Mouse (Mus musculus) B cell, adult (primary cell): Measurements from ENCODE around the gene Gm14137. TPM values are rescaled to one million over a fixed set of nuclear protein-coding genes. Genes with fewer than 3 reads are reported as not detected.

Experiments
- total RNA-seq: library from RNA; stranded (reverse); gene quantifications from 4 replicates; pipeline ENCODE4 v1.2.4, GENCODE M21; 2023; ENCODE audit not compliant: inconsistent age

Gm14137 gene
- total RNA-seq, result 10.0 to 12.9 TPM (median 10.9 TPM) in 4 replicates

DNA sequence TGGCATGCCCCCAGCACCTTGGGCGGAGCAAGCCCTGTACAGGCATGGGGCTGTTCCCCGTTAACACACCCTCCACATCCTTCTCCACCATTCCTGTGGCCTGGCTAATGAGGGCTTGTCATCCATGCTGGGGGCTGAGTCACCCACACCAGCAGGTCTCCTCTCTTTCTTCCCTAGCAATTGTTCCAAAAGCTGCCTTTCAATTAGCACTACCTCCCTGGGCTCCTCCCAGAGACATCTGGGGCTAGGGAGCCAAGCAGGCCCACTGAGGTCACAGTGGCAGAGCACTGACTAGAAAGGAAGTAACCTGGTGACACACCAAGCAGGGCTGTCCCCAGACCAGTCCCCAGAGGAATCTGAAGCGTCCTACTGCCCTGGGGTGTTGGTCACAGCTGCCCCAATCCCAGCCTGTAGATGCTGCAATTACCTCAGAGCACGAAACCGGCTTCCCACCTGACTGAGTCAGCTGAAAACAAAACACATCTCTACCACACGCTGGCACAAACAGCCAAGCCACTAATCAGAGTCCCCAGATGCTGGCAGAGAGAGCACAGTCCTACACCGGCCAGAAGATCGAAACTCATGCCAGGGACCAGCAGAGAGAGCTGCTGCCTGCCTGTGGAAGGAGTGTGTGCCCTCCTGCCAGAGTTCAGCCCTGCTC is at the start of gene Gm14137:
Gm14137 (plus strand) TSS at position 519 of the 661 bp plus-strand sequence.

DNA sequence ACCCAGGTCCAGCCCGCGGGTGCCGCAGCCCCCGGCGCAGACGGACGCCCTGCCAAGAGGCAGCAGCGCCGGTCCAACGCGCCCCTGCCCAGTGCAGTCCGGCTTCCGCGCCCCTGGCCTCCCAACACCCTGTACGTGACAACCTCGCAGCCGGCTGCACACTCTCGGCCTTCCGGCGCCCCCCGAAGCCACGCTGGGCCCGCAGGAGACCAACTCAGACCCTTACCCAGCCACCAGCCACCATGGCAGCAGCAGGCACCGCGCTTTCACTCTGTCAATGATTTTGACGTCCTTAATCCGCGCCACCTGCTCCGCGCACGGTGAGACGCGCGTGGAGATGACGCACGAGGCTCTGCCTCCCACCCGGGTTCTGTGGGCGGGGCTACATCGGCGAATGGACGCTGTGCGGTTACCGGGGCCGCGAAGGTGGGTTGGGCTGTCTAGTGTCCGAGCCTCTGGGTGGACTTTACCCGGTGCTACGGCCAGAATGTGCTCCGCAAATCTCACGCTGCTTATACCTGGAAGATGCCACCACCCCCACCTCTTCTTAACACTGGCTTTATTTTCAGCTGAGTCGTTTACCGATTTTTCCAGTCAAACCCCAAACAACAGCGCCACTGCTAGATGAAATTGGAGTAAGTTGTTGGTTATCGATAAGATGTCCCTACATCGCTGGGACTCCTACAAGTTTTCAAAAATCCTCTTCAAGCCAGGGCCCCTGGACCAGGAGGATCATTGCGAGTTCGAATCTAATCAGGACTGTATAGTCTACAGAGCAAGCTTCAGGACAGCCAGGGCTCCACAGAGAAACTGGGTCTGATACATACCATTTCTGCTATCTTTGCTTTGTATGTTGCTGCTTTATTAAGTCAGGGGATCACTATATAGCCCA is 17.4 kb upstream of the Gm14137 start, which contains the start of gene Rmdn3:
Rmdn3 (minus strand) TSS at position 354 of the 892 bp plus-strand sequence.

GRCm38 (mm10) chr2:119166901-119167865 is 7.1 kb upstream of the Gm14137 start, which contains the start of gene Gchfr:
Gene Gchfr (plus strand): TSS chr2:119167773.

DNA sequence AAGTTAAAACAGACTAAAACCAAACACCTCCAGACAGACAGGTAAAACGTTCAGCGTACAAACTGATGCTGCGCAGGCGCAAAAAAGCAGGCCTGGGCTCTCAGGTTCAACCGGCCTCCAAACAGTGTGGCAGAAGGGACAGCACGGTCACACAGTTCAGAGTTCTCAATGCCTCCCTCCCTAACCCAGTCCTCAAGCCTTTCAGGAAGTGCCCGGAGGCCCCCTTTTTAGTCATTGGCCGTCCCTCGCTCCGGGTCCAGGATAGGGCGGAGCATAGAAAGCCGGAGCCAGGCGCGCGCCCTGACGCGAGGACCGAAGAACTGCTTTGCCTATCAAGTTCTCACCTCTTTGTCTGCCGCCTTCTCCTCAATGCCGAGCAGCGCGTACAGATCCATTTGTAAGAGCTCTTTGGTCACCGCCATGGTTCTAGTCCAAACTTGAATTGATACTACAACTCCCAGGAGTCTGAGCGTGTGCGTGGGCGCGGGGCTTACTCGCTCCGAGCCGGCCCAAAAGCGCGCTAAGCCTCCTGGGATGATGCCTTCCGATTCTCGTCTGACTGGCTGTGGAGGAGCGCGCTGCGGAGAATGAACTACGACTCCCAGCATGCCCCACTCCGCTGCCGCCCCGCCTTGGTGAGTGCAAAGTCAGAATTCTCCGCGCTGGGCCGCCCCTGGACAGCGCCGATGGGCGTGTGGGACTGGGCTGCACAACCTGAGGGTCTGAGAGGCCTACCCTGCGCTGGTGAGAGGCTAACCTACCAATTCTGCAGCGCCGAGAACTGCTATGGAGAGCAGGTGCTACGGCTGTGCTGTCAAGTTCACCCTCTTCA is 34.3 kb downstream of the Gm14137 start, which contains the start of the genes Zfyve19 and Dnajc17:
Zfyve19 (plus strand) TSS at position 274 of the 832 bp plus-strand sequence.
Dnajc17 (minus strand) TSS at position 452 of the 832 bp plus-strand sequence.

Other genes with a start within 250 kb of the Gm14137 start
- 3.6 to 4.3 TPM (median 4.0 TPM) in 4 replicates for gene Chst14, start 248.0 kb upstream of the Gm14137 start, total RNA-seq
- gene Ccdc32, start 145.1 kb upstream of the Gm14137 start, total RNA-seq, result 11.5 to 14.4 TPM (median 13.0 TPM) in 4 replicates
- gene Rpusd2, start 139.7 kb upstream of the Gm14137 start, total RNA-seq, result 16.0 to 18.0 TPM (median 16.8 TPM) in 4 replicates
- 3.3 to 4.7 TPM (median 4.1 TPM) in 4 replicates for gene Knl1, start 127.4 kb upstream of the Gm14137 start, total RNA-seq
- gene Rad51, start 61.7 kb upstream of the Gm14137 start, total RNA-seq, result 1.8 to 4.5 TPM (median 3.7 TPM) in 4 replicates
- gene Rmdn3, start 17.5 kb upstream of the Gm14137 start, total RNA-seq, result 29.7 to 39.8 TPM (median 34.3 TPM) in 4 replicates
- gene Gchfr, start 6.7 kb upstream of the Gm14137 start, total RNA-seq, result not detected in 4 replicates
- 30.9 to 40.9 TPM (median 35.2 TPM) in 4 replicates for gene Zfyve19, start 34.1 kb downstream of the Gm14137 start, total RNA-seq
- gene Dnajc17, start 34.3 kb downstream of the Gm14137 start, total RNA-seq, result 15.9 to 19.5 TPM (median 18.5 TPM) in 4 replicates
- not detected in 4 replicates for gene Ppp1r14d, start 55.4 kb downstream of the Gm14137 start, total RNA-seq
- 0.45 to 0.60 TPM in 2 of 4 replicates, not detected in the others for gene Spint1, start 62.9 kb downstream of the Gm14137 start, total RNA-seq
- gene Rhov, start 96.8 kb downstream of the Gm14137 start, total RNA-seq, result not detected in 4 replicates
- 90.9 to 99.3 TPM (median 94.4 TPM) in 4 replicates for gene Vps18, start 114.2 kb downstream of the Gm14137 start, total RNA-seq
- gene Dll4, start 151.3 kb downstream of the Gm14137 start, total RNA-seq, result 0.54 to 0.96 TPM (median 0.76 TPM) in 4 replicates
- gene Chac1, start 176.7 kb downstream of the Gm14137 start, total RNA-seq, result 0.54 to 1.1 TPM (median 0.83 TPM) in 4 replicates